Mouse (Mus musculus) stomach, postnatal 0 days (tissue): ENCODE data around the gene C1qtnf7.

Source experiments
- CTCF ChIP-seq: IDR thresholded peaks from 2 replicates; pipeline ENCODE4 v1.5.1; 2016; ENCODE audit warnings: antibody characterized with exemption, low read depth, mild to moderate bottlenecking, moderate library complexity
- EP300 ChIP-seq: optimal IDR thresholded peaks from 2 replicates; pipeline ENCODE3; 2016; ENCODE audit warnings: antibody characterized with exemption

DNA sequence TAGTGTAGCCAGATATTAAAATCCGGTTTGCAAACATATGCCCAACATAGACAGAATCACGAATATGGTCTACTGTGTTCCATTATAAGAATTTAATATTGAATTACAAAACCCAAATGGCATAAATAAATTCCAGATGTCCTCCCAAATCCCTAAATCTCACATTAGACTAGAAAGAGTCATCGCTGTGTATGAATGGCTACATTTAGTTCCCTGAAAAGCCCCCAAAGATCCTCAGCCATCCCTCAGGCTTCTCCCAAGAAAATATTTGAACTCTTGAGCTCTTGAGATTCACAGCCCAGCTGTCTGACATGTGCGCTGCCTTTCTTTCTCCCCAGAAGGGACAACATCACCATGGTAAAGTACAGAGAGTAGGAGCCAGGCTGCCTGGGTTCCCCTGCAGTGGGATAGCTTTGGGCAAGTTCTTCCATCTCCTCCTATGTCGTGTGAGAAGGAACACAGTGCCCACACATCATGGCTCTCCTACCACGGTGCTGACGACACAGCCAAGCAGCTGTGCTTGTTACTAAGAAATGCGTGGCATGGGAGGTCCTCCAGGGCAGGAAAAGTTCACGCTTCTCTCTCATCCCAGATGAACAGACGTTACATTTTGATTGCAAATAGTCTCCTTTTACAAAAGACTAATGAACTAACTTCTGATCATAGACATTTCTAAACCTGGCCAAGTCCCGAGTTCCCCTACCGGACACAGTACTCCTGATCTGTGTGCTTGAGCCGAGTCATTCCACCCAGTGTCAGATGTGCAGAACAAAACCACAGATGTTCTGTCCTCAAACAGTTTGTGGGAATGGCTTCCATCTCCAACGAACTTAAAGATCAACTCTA is 23.2 kb downstream of the C1qtnf7 start:
- TF ChIP-seq CTCF (no peak), EP300 (no peak)
